9 mouse cellular contexts compared by ENCODE assay signal in genomic region chr6:124716864-124717490, GRCm38 (mm10). TPM values are rescaled to one million over a fixed set of nuclear protein-coding genes. Genes with fewer than 3 reads are reported as not detected.
DNase-seq lines count a peak whose midpoint lies in the region; ATAC-seq and TF ChIP-seq lines count a peak whose summit lies in the region.
"Had no signal": no experiment of that assay in that cellular context is flagged by ENCODE, and none has a peak within 500 bp of the region (broad histone marks: within the 10 kb centered on the region; RNA-seq: fewer than 3 reads in every experiment).

No protein-coding gene starts in this region.

- no peak for ATAC-seq in forebrain, embryonic 12.5 days (ENCODE audit: low FRiP score)
- no peak for ATAC-seq in forebrain, embryonic 16.5 days
- no peak for ATAC-seq in kidney, postnatal 0 days (replicated peaks; ENCODE audit: low FRiP score, low read depth)
- peak; percentile 40 for ATAC-seq in megakaryocyte progenitor cell, adult 5-6 weeks (replicated peaks; ENCODE audit: poor library complexity)

- H3K9me3 ChIP-seq in forebrain, embryonic 12.5 days, result no peaks in the 10 kb centered on the region
- H3K9me3 ChIP-seq in forebrain, embryonic 16.5 days (ENCODE audit: control insufficient read depth, low read length), result no peaks in the 10 kb centered on the region
- H3K9me3 ChIP-seq in ES-Bruce4 (replicated peaks; ENCODE audit: control insufficient read depth, insufficient read depth, low read length, poor library complexity, severe bottlenecking), result no peaks in the 10 kb centered on the region
- no peaks in the 10 kb centered on the region for H3K9me3 ChIP-seq in kidney, postnatal 0 days (replicated peaks; ENCODE audit: low read length)

- no peak overlapping the region for H3K4me2 ChIP-seq in forebrain, embryonic 12.5 days
- no peak overlapping the region for H3K4me2 ChIP-seq in forebrain, embryonic 16.5 days (ENCODE audit: low read length)
- peak overlapping the region; percentile 38; the same call in 1 of the 2 replicates for H3K4me2 ChIP-seq in kidney, postnatal 0 days (ENCODE audit: low read length)

- H3K27me3 ChIP-seq in forebrain, embryonic 12.5 days, result no peaks in the 10 kb centered on the region
- no peaks in the 10 kb centered on the region for H3K27me3 ChIP-seq in forebrain, embryonic 16.5 days (replicated peaks; ENCODE audit: control insufficient read depth, insufficient read depth, low read length)
- H3K27me3 ChIP-seq in ES-Bruce4 (ENCODE audit: control insufficient read depth, insufficient read depth, low read length, poor library complexity, severe bottlenecking), result no peaks in the 10 kb centered on the region
- H3K27me3 ChIP-seq in kidney, postnatal 0 days (ENCODE audit: insufficient read depth, low read length), result no peaks in the 10 kb centered on the region

- peaks cover 18% of the 10 kb centered on the region for H3K4me1 ChIP-seq in forebrain, embryonic 12.5 days
- H3K4me1 ChIP-seq in forebrain, embryonic 16.5 days (replicated peaks; ENCODE audit: control insufficient read depth, insufficient read depth, low read length), result peaks cover 17% of the 10 kb centered on the region
- H3K4me1 ChIP-seq in ES-Bruce4 (ENCODE audit: control insufficient read depth, insufficient read depth, low read length), result no peaks in the 10 kb centered on the region
- H3K4me1 ChIP-seq in kidney, postnatal 0 days (replicated peaks; ENCODE audit: insufficient read depth, low read length), result peaks cover 11% of the 10 kb centered on the region; the same call in 1 of the 2 replicates

- peak; percentile 49 for DNase-seq in embryo, embryonic 9.5 days (ENCODE audit: extremely low spot score)
- DNase-seq in kidney, postnatal 0 days (ENCODE audit: low spot score), result peak; percentile 81
- DNase-seq in yolk sac, embryonic 10.5 days (ENCODE audit: low spot score), result peak; percentile 77
- no peak for DNase-seq in frontal cortex, postnatal 36 days (ENCODE audit: low spot score in 2 of 2)

- TF ChIP-seq EP300 in ES-Bruce4 (IDR thresholded peaks at IDR 0.05; ENCODE audit: insufficient read depth, low read depth, low read length), result 0 out of 2 replicates have a peak, but pooled peaks have one; percentile 29

- no peak overlapping the region for H3K4me3 ChIP-seq in forebrain, embryonic 12.5 days (replicated peaks)
- H3K4me3 ChIP-seq in forebrain, embryonic 16.5 days (replicated peaks; ENCODE audit: low read length), result no peak overlapping the region
- peak overlapping the region; percentile 72 for H3K4me3 ChIP-seq in ES-Bruce4 (ENCODE audit: low read depth, low read length)
- no peak overlapping the region for H3K4me3 ChIP-seq in kidney, postnatal 0 days (replicated peaks; ENCODE audit: low read depth, low read length)

- 0 out of 2 replicates have a peak overlapping the region, but pooled peaks have one; percentile 19 for H3K27ac ChIP-seq in forebrain, embryonic 12.5 days
- no peak overlapping the region for H3K27ac ChIP-seq in forebrain, embryonic 16.5 days (ENCODE audit: low read length)
- H3K27ac ChIP-seq in ES-Bruce4 (ENCODE audit: insufficient read depth, low read length), result peak overlapping the region; percentile 24
- no peak overlapping the region for H3K27ac ChIP-seq in kidney, postnatal 0 days

- TF ChIP-seq POLR2A in ES-Bruce4 (IDR thresholded peaks at IDR 0.05; ENCODE audit: insufficient read depth, low read length), result no peak

- H3K36me3 ChIP-seq in forebrain, embryonic 12.5 days (replicated peaks), result peaks cover 45% of the 10 kb centered on the region
- peaks cover 23% of the 10 kb centered on the region for H3K36me3 ChIP-seq in forebrain, embryonic 16.5 days (ENCODE audit: control insufficient read depth, insufficient read depth)
- H3K36me3 ChIP-seq in ES-Bruce4 (ENCODE audit: control insufficient read depth, insufficient read depth, low read length, poor library complexity, severe bottlenecking), result peaks cover 27% of the 10 kb centered on the region
- H3K36me3 ChIP-seq in kidney, postnatal 0 days (ENCODE audit: insufficient read depth, low read length), result peaks cover 21% of the 10 kb centered on the region

- TF ChIP-seq CTCF in ES-Bruce4 (IDR thresholded peaks at IDR 0.05; ENCODE audit: low read depth, low read length), result peak; percentile 82
- TF ChIP-seq CTCF in kidney, postnatal 0 days (IDR thresholded peaks at IDR 0.05; ENCODE audit: low read depth), result peak; percentile 78

- H3K9ac ChIP-seq in forebrain, embryonic 12.5 days, result no peak overlapping the region
- H3K9ac ChIP-seq in forebrain, embryonic 16.5 days (replicated peaks; ENCODE audit: low read depth, low read length), result no peak overlapping the region
- no peak overlapping the region; the same call in 1 of the 2 replicates for H3K9ac ChIP-seq in ES-Bruce4 (ENCODE audit: low read depth, poor library complexity, severe bottlenecking)
- no peak overlapping the region for H3K9ac ChIP-seq in kidney, postnatal 0 days (ENCODE audit: low read depth, low read length)

- 69% methylated on average over 20 of the region's 20 CpGs for WGBS in forebrain, embryonic 12.5 days
- WGBS in forebrain, embryonic 16.5 days, result 70% methylated on average over 20 of the region's 20 CpGs
- 61% methylated on average over 20 of the region's 20 CpGs for WGBS in kidney, postnatal 0 days

RNA-seq across cellular contexts. Expression of gene Phb2, which starts 4.8 kb away (rescaled TPM):
- 330 and 338 TPM in 2 replicates for polyA plus RNA-seq in forebrain, embryonic 12.5 days (2016; fragmentation: Nextera tagmentation; extraction: Ambion mirVana)
- polyA plus RNA-seq in forebrain, embryonic 16.5 days (2015; fragmentation: Nextera tagmentation; extraction: Ambion mirVana), result 250 and 252 TPM in 2 replicates
- polyA plus RNA-seq in ES-Bruce4 (2011; ENCODE audit: insufficient read depth, insufficient read length, low read depth, missing spikeins), result 329 and 331 TPM in 2 replicates
- 404 and 411 TPM in 2 replicates for polyA plus RNA-seq in kidney, postnatal 0 days (2015; fragmentation: Nextera tagmentation; extraction: Ambion mirVana)
- total RNA-seq in megakaryocyte progenitor cell, adult 5-6 weeks (2015), result 229 and 271 TPM in 2 replicates
- 335 and 374 TPM in 2 replicates for total RNA-seq in megakaryocyte progenitor cell, adult 5-6 weeks (2017)

RNA-seq across cellular contexts. Expression of gene Emg1, which starts 5.0 kb away (rescaled TPM):
- 194 and 199 TPM in 2 replicates for polyA plus RNA-seq in forebrain, embryonic 12.5 days (2016; fragmentation: Nextera tagmentation; extraction: Ambion mirVana)
- 142 and 150 TPM in 2 replicates for polyA plus RNA-seq in forebrain, embryonic 16.5 days (2015; fragmentation: Nextera tagmentation; extraction: Ambion mirVana)
- 118 TPM in 2 replicates for polyA plus RNA-seq in ES-Bruce4 (2011; ENCODE audit: insufficient read depth, insufficient read length, low read depth, missing spikeins)
- 166 and 183 TPM in 2 replicates for polyA plus RNA-seq in kidney, postnatal 0 days (2015; fragmentation: Nextera tagmentation; extraction: Ambion mirVana)
- 204 and 205 TPM in 2 replicates for total RNA-seq in megakaryocyte progenitor cell, adult 5-6 weeks (2015)
- total RNA-seq in megakaryocyte progenitor cell, adult 5-6 weeks (2017), result 304 and 317 TPM in 2 replicates

RNA-seq across cellular contexts. Expression of gene Ptpn6, which starts 21.5 kb away (rescaled TPM):
- polyA plus RNA-seq in forebrain, embryonic 12.5 days (2016; fragmentation: Nextera tagmentation; extraction: Ambion mirVana), result 5.4 and 6.1 TPM in 2 replicates
- 3.3 and 4.5 TPM in 2 replicates for polyA plus RNA-seq in forebrain, embryonic 16.5 days (2015; fragmentation: Nextera tagmentation; extraction: Ambion mirVana)
- 15.4 and 32.3 TPM in 2 replicates for polyA plus RNA-seq in ES-Bruce4 (2011; ENCODE audit: insufficient read depth, insufficient read length, low read depth, missing spikeins)
- polyA plus RNA-seq in kidney, postnatal 0 days (2015; fragmentation: Nextera tagmentation; extraction: Ambion mirVana), result 13.0 and 13.6 TPM in 2 replicates
- total RNA-seq in megakaryocyte progenitor cell, adult 5-6 weeks (2015), result 115 and 121 TPM in 2 replicates
- 398 and 466 TPM in 2 replicates for total RNA-seq in megakaryocyte progenitor cell, adult 5-6 weeks (2017)

RNA-seq across cellular contexts. Expression of gene Grcc10, which starts 24.2 kb away (rescaled TPM):
- polyA plus RNA-seq in forebrain, embryonic 12.5 days (2016; fragmentation: Nextera tagmentation; extraction: Ambion mirVana), result 550 and 568 TPM in 2 replicates
- polyA plus RNA-seq in forebrain, embryonic 16.5 days (2015; fragmentation: Nextera tagmentation; extraction: Ambion mirVana), result 614 and 641 TPM in 2 replicates
- polyA plus RNA-seq in ES-Bruce4 (2011; ENCODE audit: insufficient read depth, insufficient read length, low read depth, missing spikeins), result 93.5 and 105 TPM in 2 replicates
- polyA plus RNA-seq in kidney, postnatal 0 days (2015; fragmentation: Nextera tagmentation; extraction: Ambion mirVana), result 549 and 600 TPM in 2 replicates
- 171 and 179 TPM in 2 replicates for total RNA-seq in megakaryocyte progenitor cell, adult 5-6 weeks (2015)
- total RNA-seq in megakaryocyte progenitor cell, adult 5-6 weeks (2017), result 99.5 and 133 TPM in 2 replicates

RNA-seq across cellular contexts. Expression of gene Gm45234, which starts 38.8 kb away (rescaled TPM):
- not detected in 2 replicates for polyA plus RNA-seq in forebrain, embryonic 12.5 days (2016; fragmentation: Nextera tagmentation; extraction: Ambion mirVana)
- not detected in 2 replicates for polyA plus RNA-seq in forebrain, embryonic 16.5 days (2015; fragmentation: Nextera tagmentation; extraction: Ambion mirVana)
- 0.59 TPM in 1 of 2 replicates, not detected in the other for polyA plus RNA-seq in ES-Bruce4 (2011; ENCODE audit: insufficient read depth, insufficient read length, low read depth, missing spikeins)
- polyA plus RNA-seq in kidney, postnatal 0 days (2015; fragmentation: Nextera tagmentation; extraction: Ambion mirVana), result not detected in 2 replicates
- not detected in 2 replicates for total RNA-seq in megakaryocyte progenitor cell, adult 5-6 weeks (2015)
- not detected in 2 replicates for total RNA-seq in megakaryocyte progenitor cell, adult 5-6 weeks (2017)
- total RNA-seq: left cerebral cortex, postnatal 14 days had no signal

Comparison
In these comparisons a context has a peak if more than half of its experiments do, and no peak if none do; other contexts are left out.
1. H3K27ac ChIP-seq: peak in forebrain, embryonic 12.5 days (single experiment) and ES-Bruce4 (single experiment); none in forebrain, embryonic 16.5 days (single experiment) and kidney, postnatal 0 days (single experiment).
2. DNase-seq: peak in embryo, embryonic 9.5 days (single experiment), kidney, postnatal 0 days (single experiment) and yolk sac, embryonic 10.5 days (single experiment); none in frontal cortex, postnatal 36 days (0 of 2).